Mouse (Mus musculus) forebrain, embryonic 13.5 days (tissue): ENCODE data around the gene Mtor. TPM values are rescaled to one million over a fixed set of nuclear protein-coding genes. Genes with fewer than 3 reads are reported as not detected.

Experiments
- ATAC-seq: fragments of 200-750 bp; cut with Nextera tagmentation; 2 replicates; pipeline ENCODE4 v1.8.0; 2017
- H3K27ac ChIP-seq: fragments of 300-500 bp; sonication (generic); 2 replicates; pipeline ENCODE4 v1.5.1; 2015; ENCODE audit warnings: inconsistent platforms, mild to moderate bottlenecking, moderate library complexity
- H3K27me3 ChIP-seq: fragments of 300-500 bp; sonication (generic); 2 replicates; pipeline ENCODE4 v1.6.1; 2015; ENCODE audit warnings: mild to moderate bottlenecking, inconsistent platforms
- H3K36me3 ChIP-seq: fragments of 300-500 bp; sonication (generic); 2 replicates; pipeline ENCODE4 v1.6.1; 2015; ENCODE audit warnings: mild to moderate bottlenecking, inconsistent platforms; ENCODE audit not compliant: poor library complexity, severe bottlenecking
- H3K4me1 ChIP-seq: fragments of 300-500 bp; sonication (generic); 2 replicates; pipeline ENCODE4 v1.6.1; 2015; ENCODE audit warnings: inconsistent platforms
- H3K4me2 ChIP-seq: fragments of 300-500 bp; sonication (generic); 2 replicates; pipeline ENCODE4 v1.6.1; 2015; ENCODE audit warnings: inconsistent platforms, mild to moderate bottlenecking, moderate library complexity
- H3K4me3 ChIP-seq: fragments of 300-500 bp; sonication (generic); 2 replicates; pipeline ENCODE4 v1.5.1; 2015; ENCODE audit warnings: mild to moderate bottlenecking, inconsistent platforms
- H3K9ac ChIP-seq: fragments of 300-500 bp; sonication (generic); 2 replicates; pipeline ENCODE4 v1.6.1; 2015; ENCODE audit warnings: mild to moderate bottlenecking, inconsistent platforms
- H3K9me3 ChIP-seq: fragments of 300-500 bp; sonication (generic); replicated peaks from 2 replicates; pipeline ENCODE4 v1.6.1; 2016; ENCODE audit warnings: inconsistent platforms
- WGBS: fragments of 180-500 bp; shearing (Covaris S2); methylation state at CpG from one replicate; pipeline ENCODE4 v1.1.7; 2015; 5-methylcytosine and 5-hydroxymethylcytosine counted together
- polyA plus RNA-seq: library from polyadenylated mRNA; unstranded; fragments of >200 nt; fragmentation: Nextera tagmentation; extraction: Ambion mirVana; gene quantifications from 2 replicates; pipeline ENCODE4 v1.2.1, GENCODE M21; 2015

The Mtor gene
- polyA plus RNA-seq, 1 experiment from 2014 or later, result 21.9 TPM

DNA sequence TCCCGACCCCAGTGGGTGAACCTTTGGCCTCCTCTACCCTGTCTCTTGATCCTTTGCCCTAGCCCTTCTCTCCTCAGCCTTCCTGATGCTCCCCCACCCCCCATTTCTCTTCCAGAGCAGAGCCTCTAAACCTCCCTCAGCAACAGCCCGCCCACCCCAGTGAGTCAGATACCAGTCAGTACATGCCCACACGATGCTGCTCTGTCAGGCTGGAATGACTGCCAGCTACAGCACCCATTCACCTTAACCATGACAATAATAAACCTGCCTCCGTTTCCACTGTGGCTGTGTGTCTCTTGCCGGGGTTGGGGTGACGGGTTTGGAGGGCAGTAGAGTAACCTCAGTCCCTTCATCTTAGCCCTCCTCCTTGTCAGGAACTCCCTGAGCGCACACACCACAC lies 155.7 kb downstream of the Mtor start:
- 81% methylated on average over 7 of the region's 7 CpGs for WGBS
- Histone ChIP-seq H3K36me3 (peaks cover 6% of the 10 kb centered on the region), H3K9me3 (no peaks in the 10 kb centered on the region), H3K27ac (no peak overlapping the region), H3K4me2 (no peak overlapping the region), H3K4me1 (no peaks in the 10 kb centered on the region), H3K27me3 (no peaks in the 10 kb centered on the region), H3K4me3 (no peak overlapping the region), H3K9ac (no peak overlapping the region)
- no peak for ATAC-seq

DNA sequence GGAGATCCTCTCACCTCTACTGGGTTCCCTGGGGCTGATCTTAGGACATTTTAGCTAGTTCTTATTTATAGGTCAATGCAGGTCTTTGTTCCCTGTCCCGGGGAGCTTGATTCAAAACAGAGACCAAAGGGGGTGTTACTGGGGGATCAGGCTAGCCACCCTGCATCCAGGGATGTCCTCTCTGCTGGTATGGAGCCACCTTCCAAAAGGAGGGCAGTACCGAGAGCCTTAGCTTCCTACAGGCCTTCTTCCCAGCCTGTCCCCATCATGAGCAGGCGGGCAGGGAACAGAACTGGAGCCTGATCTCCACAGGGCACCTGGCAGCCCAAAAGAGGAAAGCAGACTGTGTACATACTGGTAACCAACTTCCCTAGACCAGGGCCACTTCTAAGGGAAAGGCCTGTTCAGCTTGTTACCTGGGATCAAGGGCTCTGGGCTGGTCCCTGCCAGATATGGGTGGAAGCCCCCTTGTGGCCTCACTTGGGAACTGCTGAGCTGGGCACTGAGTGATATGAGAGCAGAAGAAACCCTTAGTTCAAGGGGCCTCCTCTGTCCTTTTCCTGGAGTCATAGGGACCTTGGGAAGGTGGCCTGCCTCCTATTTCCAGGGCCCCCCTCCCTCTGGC lies 156.2 kb downstream of the Mtor start:
- Histone ChIP-seq H3K4me3 (no peak overlapping the region), H3K27ac (no peak overlapping the region), H3K4me1 (no peaks in the 10 kb centered on the region), H3K4me2 (no peak overlapping the region), H3K9me3 (no peaks in the 10 kb centered on the region), H3K27me3 (no peaks in the 10 kb centered on the region), H3K36me3 (peaks cover 3% of the 10 kb centered on the region; the same call in 1 of the 2 replicates), H3K9ac (no peak overlapping the region)
- WGBS, result 88% methylated on average over 3 of the region's 3 CpGs
- peak; percentile 36 for ATAC-seq

Other genes starting within 250 kb of the Mtor start
- gene Disp3, start 160.6 kb upstream of the Mtor start, polyA plus RNA-seq, result 6.3 and 6.5 TPM in 2 replicates
- gene Ubiad1, start 3.8 kb upstream of the Mtor start, polyA plus RNA-seq, result 17.3 and 18.7 TPM in 2 replicates
- 0.37 and 0.41 TPM in 2 replicates for gene Angptl7, start 51.8 kb downstream of the Mtor start, polyA plus RNA-seq
- 84.0 and 87.3 TPM in 2 replicates for gene Exosc10, start 109.8 kb downstream of the Mtor start, polyA plus RNA-seq
- gene Srm, start 142.9 kb downstream of the Mtor start, polyA plus RNA-seq, result 150 and 162 TPM in 2 replicates
- 0.34 and 0.63 TPM in 2 replicates for gene Masp2, start 153.9 kb downstream of the Mtor start, polyA plus RNA-seq
- 364 and 366 TPM in 2 replicates for gene Tardbp, start 178.4 kb downstream of the Mtor start, polyA plus RNA-seq
- not detected in 2 replicates for gene Gm572, start 194.7 kb downstream of the Mtor start, polyA plus RNA-seq